Mouse (Mus musculus) bone marrow macrophage, adult 2 months (primary cell): ENCODE data around the gene Csnk2b. TPM values are rescaled to one million over a fixed set of nuclear protein-coding genes. Genes with fewer than 3 reads are reported as not detected.

Experiments used
- H3K27ac ChIP-seq: 2 replicates; pipeline ENCODE4 v1.5.1; 2012; ENCODE audit warnings: low read depth, low read length; ENCODE audit not compliant: insufficient read depth
- H3K4me1 ChIP-seq: 2 replicates; pipeline ENCODE4 v1.6.1; 2012; ENCODE audit warnings: low read length; ENCODE audit not compliant: control insufficient read depth, insufficient read depth
- H3K4me3 ChIP-seq: 2 replicates; pipeline ENCODE4 v1.5.1; 2012; ENCODE audit warnings: mild to moderate bottlenecking, low read length, moderate library complexity; ENCODE audit not compliant: insufficient read depth
- CTCF ChIP-seq: IDR thresholded peaks from 2 replicates; pipeline ENCODE4 v1.5.1; 2012; ENCODE audit warnings: low read depth, mild to moderate bottlenecking, low read length, moderate library complexity
- POLR2A ChIP-seq: IDR thresholded peaks from 2 replicates; pipeline ENCODE4 v1.6.1; 2012; ENCODE audit warnings: mild to moderate bottlenecking, low read depth, low read length, borderline replicate concordance
- polyA plus RNA-seq: library from polyadenylated mRNA; stranded (reverse); fragments of >200 nt; gene quantifications from 2 replicates; pipeline ENCODE4 v1.2.4, GENCODE M21; 2012; ENCODE audit not compliant: missing spikeins, insufficient read depth, insufficient read length

The Csnk2b gene
- polyA plus RNA-seq, 1 experiment: 143 TPM

DNA sequence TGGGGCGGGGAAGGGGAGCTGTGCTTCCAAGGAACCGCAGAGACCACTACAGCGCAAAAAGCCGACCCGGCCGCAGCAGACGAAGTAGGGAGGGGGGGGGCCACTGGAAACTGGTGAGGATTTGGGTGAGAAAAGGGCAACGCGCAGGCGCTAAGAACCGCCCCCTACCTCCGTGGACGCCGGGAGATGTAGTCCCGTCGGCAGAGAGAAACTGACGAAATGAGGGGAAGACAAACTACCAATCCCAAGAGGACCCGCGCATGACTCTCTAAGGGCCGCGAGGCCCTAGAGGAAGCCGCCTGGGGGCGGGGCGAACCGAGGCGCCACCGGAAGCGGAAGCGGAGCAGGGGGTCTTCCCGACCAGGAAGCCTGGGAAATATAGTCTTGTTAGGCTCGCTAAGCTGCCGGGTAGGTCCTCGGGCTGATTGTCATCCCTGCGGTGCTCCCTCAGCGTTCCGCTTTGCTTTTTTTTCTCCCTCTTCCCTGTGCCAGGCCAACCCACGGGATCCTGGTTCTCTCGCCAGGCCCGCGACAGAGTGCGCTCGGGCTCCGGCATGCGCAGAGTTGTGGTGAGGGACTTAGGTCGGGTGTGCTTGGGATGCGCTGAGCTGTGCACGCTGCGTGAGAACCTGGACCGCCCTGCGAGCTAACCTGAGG, 582 bp downstream of the Csnk2b start, which contains the start of gene Gpank1:
Gene Gpank1 (plus strand): TSS at position 313 of the 657 bp plus-strand sequence.
- TF ChIP-seq CTCF (no peak), POLR2A (no peak)
- H3K27ac ChIP-seq: peak within 1 kb of the TSS; percentile 65
- peaks cover 15% of the 10 kb centered on the region for H3K4me1 ChIP-seq
- peak within 1 kb of the TSS; percentile 85 for H3K4me3 ChIP-seq

DNA sequence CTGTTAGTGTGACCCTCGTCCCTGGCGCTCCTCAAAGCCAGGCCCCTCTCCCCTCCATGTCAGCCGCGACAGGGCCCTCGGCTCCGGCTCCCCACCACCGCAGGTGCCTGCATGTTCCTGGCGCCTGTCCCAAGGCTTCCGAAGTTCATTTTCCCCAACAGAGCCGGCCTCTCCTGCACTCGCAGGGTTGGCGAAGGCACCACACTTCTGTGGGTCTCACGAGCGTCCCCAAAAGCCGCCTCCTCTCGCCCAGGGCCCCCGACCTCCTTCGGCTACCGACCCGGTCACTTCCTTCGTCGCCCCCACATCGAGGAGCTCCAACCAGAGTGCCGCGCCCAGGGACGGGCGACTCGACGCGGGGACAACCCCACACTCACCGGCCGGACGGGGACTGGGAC, 1.1 kb downstream of the Csnk2b start:
- Histone ChIP-seq H3K27ac (peak overlapping the region; percentile 44; the same call in 1 of the 2 replicates), H3K4me3 (peak overlapping the region; percentile 85), H3K4me1 (peaks cover 15% of the 10 kb centered on the region)
- TF ChIP-seq CTCF: no peak
- TF ChIP-seq POLR2A: no peak

DNA sequence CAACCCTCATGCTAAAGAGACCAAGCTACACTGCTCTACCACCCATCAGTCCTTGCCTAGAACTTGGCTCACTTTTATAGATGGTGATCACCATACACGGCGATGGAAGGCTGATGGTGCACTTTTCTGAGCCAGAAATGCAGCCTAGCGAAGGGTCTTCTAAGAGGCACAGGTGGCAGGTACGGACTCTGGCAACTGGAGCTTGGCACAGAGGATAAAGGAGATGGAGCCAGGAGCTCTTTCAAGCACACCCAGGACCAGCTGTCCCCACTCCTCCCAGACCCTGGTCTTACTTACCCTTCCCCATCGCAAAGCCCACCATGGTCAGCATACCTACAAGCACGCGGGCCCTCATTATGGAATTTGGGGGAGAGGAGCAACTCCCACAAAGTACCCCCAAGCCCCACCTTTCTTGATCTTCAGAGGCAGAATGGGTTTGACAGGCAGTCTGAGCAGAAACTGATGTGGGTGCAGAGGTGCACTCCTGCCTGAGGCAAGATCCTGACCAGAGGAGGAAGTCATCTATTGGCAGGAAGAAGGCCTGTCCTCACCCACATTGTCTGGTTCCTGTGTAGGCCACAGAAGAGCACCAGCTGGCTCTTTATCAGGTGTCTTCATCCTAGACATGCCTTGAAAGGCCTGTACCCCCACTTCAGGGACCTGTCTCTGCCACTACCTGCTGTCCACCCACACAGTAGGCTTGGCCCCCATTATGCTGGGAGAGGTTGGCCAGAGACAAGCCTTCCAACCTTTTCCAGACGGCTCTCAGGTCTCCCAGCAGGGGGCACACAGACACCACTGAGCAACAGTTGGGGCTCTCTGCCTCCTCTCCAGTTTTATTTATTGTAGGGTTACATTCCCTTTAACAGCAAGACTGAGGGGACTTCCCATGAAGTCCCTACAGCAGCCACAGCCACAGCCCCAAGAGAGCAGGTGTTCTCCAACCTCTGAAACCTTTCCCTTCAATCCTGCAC, 6.5 kb downstream of the Csnk2b start, which contains the start of gene Ly6g5b:
Gene Ly6g5b (minus strand): TSS at position 383 of the 974 bp plus-strand sequence.
- Histone ChIP-seq H3K4me1 (peaks cover 4% of the 10 kb centered on the region; the same call in 1 of the 2 replicates), H3K27ac (no peak within 1 kb of the TSS), H3K4me3 (no peak within 1 kb of the TSS)
- peak; percentile 19; the same call in 1 of the 2 replicates for TF ChIP-seq CTCF
- TF ChIP-seq POLR2A: no peak

DNA sequence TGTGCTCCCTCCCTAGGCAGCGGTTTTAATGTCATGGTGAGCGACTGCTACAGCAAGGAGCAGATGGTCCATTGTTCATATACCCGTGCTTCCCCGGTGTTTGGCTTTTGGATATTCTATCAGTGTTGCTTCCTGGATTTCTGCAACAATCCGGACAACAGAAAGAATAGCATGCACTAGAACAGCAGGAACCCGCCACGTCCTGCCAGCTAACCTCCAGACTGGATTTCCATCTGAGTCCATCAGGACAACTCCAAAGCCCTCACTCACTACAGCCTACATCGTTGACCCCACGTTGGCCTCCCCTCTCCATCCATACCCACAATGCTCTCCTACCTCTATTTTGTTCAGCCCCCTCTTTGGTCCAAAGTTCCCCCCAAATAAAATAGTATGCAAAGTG, 10.1 kb downstream of the Csnk2b start:
- Histone ChIP-seq H3K4me3 (no peak overlapping the region), H3K27ac (no peak overlapping the region), H3K4me1 (no peaks in the 10 kb centered on the region)
- TF ChIP-seq POLR2A (no peak), CTCF (no peak)

DNA sequence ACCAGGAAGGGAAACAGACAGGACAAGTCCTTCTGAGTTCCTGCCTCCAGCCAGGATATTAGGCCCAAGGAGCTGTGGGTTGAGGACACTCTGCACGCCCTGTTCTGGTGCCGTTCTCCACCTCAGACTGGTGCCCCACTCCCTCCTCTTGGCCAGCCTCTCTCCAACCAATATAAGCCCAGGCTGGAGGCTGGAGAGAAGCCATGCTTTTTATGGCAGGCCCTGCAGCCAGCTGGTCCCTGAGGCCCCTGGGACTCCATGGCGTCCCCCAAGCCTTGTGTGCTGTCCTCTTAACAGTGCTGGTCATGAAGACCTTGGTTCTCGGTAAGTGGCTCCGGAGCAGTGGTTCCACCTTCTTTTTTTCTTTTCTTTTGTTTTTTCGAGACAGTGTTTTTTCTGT, 13.8 kb downstream of the Csnk2b start, which contains the start of gene Ly6g5c:
Gene Ly6g5c (plus strand): TSS at position 183 of the 400 bp plus-strand sequence.
- no peaks in the 10 kb centered on the region for H3K4me1 ChIP-seq
- no peak within 1 kb of the TSS for H3K4me3 ChIP-seq
- no peak within 1 kb of the TSS for H3K27ac ChIP-seq
- TF ChIP-seq POLR2A (no peak), CTCF (no peak)

DNA sequence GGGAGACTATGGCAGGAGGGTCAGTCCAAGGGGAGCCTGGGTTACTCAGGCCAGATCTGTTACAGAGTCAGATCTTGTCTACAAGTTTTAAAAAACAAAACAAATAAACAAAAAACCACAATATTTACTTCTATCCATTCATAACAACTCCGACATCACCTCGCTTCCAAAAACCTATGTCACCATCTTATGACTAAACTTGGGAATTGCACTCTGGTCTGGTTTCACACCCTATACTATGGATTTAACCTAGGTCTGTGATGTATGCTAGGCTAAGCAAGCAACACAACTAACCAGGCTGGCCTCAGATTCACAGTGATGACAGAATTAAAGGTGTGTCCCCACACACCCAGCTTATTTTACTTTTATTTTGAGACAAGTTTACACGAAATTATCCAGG, 15.3 kb downstream of the Csnk2b start:
- TF ChIP-seq CTCF (no peak), POLR2A (no peak)
- no peak overlapping the region for H3K4me3 ChIP-seq
- H3K27ac ChIP-seq: no peak overlapping the region
- H3K4me1 ChIP-seq: no peaks in the 10 kb centered on the region

DNA sequence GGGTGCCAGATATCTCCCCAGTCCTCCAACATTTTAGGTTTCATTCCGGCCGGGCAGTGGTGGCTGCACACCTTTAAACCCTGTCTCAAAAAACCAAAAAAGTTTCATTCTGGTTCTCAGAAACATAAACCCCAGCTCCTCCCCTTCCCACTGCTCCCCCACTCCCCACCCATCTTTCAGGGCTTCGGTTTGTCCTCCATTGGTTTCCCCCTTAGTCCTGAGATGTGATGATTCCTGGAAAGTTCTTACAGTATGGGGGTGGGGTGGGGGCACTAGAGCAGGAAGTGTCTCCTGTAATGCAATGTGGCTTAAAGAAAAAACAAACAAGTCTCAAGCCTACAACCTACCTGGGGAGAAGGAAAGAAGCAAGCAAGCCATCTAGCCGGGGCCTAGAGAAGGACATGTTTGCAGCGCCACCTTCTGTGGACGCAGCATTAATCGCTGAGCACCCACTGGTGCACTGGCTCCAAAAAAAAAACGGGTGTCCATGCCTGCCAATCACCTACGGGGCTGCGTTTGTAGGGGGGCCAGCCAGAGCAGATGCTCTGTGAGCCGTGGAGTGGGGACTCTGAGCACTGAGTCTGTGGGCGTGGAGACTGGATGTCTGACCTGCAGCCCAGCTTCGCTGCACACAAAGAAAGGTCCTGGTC, 16.0 kb downstream of the Csnk2b start:
- H3K4me3 ChIP-seq: no peak overlapping the region
- no peak overlapping the region for H3K27ac ChIP-seq
- no peak for TF ChIP-seq CTCF
- TF ChIP-seq POLR2A: no peak
- no peaks in the 10 kb centered on the region for H3K4me1 ChIP-seq

DNA sequence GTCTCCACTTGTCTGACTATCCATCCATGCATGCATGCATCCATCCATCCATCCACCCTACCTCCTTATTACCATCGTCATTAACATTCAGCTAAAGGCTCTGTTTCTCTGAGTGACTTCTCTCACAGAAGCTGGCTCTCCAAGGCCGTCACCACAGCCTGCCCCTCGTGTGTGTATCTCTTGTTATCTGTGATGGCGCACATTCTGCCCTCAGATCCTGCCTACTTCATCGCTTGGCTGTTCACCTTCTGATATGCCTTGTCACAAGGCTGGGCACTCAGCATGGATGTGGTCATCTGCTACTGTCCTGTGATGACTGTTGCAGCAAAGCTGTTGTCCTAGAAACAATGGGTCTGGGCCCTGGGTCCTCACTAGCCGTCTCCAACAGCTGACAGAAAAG, 17.1 kb downstream of the Csnk2b start:
- no peak overlapping the region for H3K27ac ChIP-seq
- H3K4me1 ChIP-seq: no peaks in the 10 kb centered on the region
- TF ChIP-seq CTCF (no peak), POLR2A (no peak)
- no peak overlapping the region for H3K4me3 ChIP-seq

DNA sequence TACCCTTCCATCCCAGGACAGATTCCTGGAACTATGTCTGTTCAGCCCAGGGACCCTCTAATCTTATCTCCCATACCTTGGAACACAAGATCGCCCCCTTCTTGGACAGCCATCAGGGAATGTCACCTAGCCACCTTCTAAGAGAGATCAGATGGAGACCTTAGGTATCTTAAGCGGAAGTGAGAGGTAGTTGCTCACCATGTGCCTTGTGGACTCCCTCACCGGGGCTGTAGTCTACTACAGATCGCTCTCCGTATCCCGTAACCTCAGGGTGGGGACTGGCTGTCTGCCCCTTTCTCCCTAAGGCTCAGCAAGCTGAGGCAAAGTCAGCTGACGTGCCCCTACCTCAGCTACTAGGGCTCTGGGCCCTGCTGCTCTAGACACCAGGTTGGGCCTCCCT, 17.8 kb downstream of the Csnk2b start:
- TF ChIP-seq CTCF (no peak), POLR2A (no peak)
- Histone ChIP-seq H3K4me1 (no peaks in the 10 kb centered on the region), H3K27ac (no peak overlapping the region), H3K4me3 (no peak overlapping the region)
